Mouse (Mus musculus) macrophage (primary cell): ENCODE results near the gene Tmem117. TPM values are rescaled to one million over a fixed set of nuclear protein-coding genes. Genes with fewer than 3 reads are reported as not detected.

Experiments
- H3K27ac ChIP-seq: fragments of 350-480 bp; formaldehyde crosslinking; 2 replicates; pipeline ENCODE4 v1.9.0; 2021
- H3K36me3 ChIP-seq: fragments of 350-480 bp; formaldehyde crosslinking; 2 replicates; pipeline ENCODE4 v1.9.0; 2021; ENCODE audit errors: inconsistent target
- H3K4me3 ChIP-seq: fragments of 350-480 bp; formaldehyde crosslinking; 2 replicates; pipeline ENCODE4 v1.9.0; 2021; ENCODE audit errors: inconsistent target
- H3K79me2 ChIP-seq: fragments of 350-480 bp; formaldehyde crosslinking; 2 replicates; pipeline ENCODE4 v1.9.0; 2021; ENCODE audit errors: inconsistent target
- WGBS: methylation state at CpG from one replicate; pipeline ENCODE4 v1.1.7; 2026; ENCODE audit warnings: inconsistent platforms; ENCODE audit not compliant: missing documents; 5-methylcytosine and 5-hydroxymethylcytosine counted together
- polyA plus RNA-seq: library from polyadenylated mRNA; stranded (reverse); fragments of 250-400 nt; gene quantifications from 3 replicates; pipeline ENCODE4 v1.2.4, GENCODE M21; 2018; ENCODE audit warnings: inconsistent platforms
- total RNA-seq, 78 experiments: library from RNA; depleted of rRNA; stranded (reverse); fragments of 250-400 nt; gene quantifications; 1 replicate in 9 of 78; 2 replicates in 24 of 78; 3 replicates in 43 of 78; 4 replicates in 2 of 78; pipeline ENCODE4 v1.2.4; 2018; ENCODE audit warnings: inconsistent platforms in 56 of 78

Tmem117 gene
- total RNA-seq (2018; cell fraction: chromatin; rRNA removed) = under 1 TPM in 11 of 26 experiments, not detected in 15; 0.25 to 0.70 (median 0.40) TPM
- total RNA-seq (2018; cell fraction: cytosol; rRNA removed) = under 1 TPM in 10 of 26 experiments, not detected in 16; 0.03 to 0.11 (median 0.07) TPM
- under 1 TPM in 10 of 26 experiments, not detected in 16; 0.17 to 0.31 (median 0.25) TPM for total RNA-seq (2018; cell fraction: nucleus; rRNA removed)
- 0.11 TPM in 1 of 3 replicates, not detected in the others for polyA plus RNA-seq

DNA sequence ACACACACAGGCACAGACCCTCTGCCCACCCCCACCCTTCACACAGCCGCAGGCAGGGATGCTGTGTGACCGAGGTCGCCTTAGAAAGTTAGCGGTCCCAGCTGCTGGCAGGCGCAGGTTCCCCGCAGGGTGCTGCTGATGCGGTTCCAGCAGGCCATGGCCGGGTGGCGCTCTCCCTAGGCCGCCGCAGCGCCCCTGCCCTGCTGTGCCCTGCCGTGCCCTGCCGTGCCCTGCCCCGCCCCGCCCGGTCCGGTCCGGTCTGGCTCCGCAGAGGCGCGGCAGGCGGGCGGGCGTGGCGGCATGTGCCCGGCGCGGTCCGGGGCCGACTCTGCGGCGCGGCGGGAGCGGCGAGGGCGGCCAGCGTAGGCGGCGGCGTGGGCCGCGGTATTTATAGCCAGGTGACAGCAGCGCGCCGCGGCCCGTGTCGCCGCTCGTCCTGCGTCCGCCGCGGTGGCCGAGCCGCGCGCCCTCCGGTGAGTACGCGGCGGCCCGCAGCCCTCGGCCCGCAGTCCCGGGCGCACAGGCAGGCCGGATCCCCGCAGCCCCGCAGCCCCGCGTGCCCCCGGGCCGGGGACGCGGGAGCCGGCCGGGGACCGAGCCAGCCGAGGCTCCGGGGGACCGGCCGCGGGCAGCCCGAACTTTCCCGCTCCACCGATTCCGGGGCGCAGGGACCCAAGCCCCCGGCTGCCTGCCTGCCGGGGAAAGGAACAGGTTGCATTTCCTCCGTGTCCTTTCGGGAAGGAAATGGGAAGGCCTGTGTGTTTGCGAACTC is at the start of gene Tmem117:
TSS of gene Tmem117 (plus strand) at position 403 of the 772 bp plus-strand sequence.
- WGBS = 1% methylated on average over 92 of the region's 96 CpGs
- Histone ChIP-seq H3K27ac (no peak within 1 kb of the TSS), H3K4me3 (no peak within 1 kb of the TSS), H3K79me2 (no peaks in the 10 kb centered on the region), H3K36me3 (no peaks in the 10 kb centered on the region)

DNA sequence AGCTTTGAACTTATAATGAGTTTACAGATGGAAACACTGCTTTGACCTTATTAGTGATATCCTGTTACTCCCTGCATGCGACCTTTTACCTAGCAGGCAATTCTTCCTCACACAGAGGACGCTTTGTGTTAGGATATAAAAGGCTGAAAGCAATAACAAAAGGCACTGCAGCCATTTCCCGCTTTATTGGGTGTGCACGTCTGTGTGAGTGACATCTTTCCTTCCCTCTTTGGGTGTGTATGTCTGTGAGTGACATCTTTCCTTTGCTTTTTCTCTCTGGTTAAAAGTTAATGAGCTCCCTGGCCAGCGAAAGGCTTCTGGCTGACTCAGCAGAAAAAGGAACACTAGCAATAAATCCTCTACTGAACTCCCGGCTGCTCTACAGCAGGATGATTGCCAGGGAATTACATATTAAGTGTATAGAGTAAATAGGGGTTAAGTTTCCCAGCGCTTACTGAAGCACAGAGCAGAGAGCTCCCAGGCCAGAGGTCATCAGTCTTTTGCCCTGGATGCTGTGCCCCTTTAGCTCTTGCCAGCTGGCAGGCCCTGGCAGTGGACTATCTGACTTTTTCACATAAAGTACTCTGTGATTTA is 46.9 kb upstream of the Tmem117 start:
- Histone ChIP-seq H3K79me2 (peaks cover 33% of the 10 kb centered on the region), H3K27ac (no peak overlapping the region), H3K36me3 (peaks cover 77% of the 10 kb centered on the region), H3K4me3 (no peak overlapping the region)
- 88% methylated on average over 7 of the region's 7 CpGs for WGBS

DNA sequence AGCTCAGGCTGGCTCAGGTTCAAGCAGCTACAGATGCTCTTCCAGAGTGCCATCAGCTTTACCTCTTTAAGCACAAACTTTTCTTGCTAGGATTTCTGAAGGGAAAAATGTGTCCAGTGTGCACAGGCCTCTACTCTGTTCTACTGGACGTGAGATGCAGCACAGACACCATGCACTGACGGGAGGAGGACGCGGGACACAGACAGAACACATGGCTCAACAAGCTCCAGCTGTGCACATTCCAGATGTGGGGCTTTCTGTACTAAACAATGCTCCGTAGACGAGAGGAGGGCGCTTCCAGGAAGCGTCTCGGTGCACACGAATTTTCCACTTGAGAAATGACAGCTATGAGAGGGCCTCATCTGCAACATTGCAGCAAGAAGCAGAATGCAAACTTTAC is 45.9 kb upstream of the Tmem117 start:
- 97% methylated on average over 10 of the region's 10 CpGs for WGBS
- no peak overlapping the region for H3K27ac ChIP-seq
- peaks cover 43% of the 10 kb centered on the region for H3K79me2 ChIP-seq
- peaks cover 75% of the 10 kb centered on the region for H3K36me3 ChIP-seq
- no peak overlapping the region for H3K4me3 ChIP-seq

DNA sequence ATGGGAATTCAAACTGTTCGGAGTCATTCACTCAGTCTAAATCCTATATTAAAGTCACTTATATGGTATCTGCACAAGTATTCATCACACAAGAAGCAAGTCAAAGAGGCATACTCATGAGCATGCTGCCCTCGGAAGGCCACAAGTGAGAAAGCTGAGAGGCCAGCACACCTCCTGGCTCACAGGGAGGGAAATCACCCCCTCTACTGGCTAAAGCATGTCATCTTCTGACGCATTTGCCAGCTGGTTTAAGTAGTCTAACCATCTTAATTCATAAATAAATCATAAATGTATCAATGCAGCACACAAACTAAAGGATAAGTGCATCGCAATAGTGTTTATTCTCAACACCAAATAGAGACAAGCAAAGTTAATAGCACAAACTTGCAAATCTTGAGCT is 44.3 kb upstream of the Tmem117 start:
- H3K36me3 ChIP-seq = peaks cover 65% of the 10 kb centered on the region
- H3K79me2 ChIP-seq = peaks cover 56% of the 10 kb centered on the region
- 93% methylated on average over 4 of the region's 4 CpGs for WGBS
- H3K27ac ChIP-seq = no peak overlapping the region
- no peak overlapping the region for H3K4me3 ChIP-seq

DNA sequence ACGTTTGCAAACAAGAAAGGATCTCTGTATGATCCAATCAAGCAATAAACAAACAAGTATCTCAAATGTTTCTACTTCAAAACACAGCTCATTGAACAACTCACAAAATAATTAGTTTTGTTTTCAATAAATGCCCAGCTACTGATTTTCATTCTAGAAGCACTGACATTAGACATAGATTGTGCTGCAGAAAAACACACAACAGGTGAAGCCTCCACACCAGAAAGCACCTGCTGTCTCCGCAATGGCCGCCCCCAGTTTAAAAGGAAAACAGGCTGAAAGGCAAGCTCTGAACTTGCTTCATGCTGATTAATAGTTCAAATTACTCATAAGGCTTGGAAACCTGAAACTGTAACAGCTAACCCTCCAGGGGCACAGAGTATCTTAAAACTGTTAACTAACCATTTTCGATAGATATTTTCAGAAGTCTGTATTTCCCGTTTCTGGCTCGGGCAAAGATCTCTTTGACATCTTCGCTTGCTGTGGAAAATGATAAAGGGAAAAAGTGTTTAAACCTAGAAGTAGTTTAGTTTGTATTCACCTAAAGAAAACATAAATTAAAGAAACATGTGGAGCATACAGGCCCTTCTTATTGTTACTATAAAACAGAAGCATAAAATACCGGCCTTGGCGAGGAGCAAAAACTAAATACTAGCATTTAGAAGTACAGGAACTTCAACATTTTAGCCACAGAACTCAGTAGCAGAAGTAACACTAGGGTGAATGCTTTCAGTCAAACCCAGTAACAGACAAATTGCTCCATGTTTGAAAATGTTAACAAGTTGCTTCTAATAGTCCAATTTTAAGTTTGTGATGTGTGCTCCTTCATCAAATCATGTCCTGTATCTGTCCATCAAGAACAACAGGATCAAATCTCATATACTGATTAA is 41.0 kb upstream of the Tmem117 start:
- H3K4me3 ChIP-seq = peak overlapping the region; percentile 93

DNA sequence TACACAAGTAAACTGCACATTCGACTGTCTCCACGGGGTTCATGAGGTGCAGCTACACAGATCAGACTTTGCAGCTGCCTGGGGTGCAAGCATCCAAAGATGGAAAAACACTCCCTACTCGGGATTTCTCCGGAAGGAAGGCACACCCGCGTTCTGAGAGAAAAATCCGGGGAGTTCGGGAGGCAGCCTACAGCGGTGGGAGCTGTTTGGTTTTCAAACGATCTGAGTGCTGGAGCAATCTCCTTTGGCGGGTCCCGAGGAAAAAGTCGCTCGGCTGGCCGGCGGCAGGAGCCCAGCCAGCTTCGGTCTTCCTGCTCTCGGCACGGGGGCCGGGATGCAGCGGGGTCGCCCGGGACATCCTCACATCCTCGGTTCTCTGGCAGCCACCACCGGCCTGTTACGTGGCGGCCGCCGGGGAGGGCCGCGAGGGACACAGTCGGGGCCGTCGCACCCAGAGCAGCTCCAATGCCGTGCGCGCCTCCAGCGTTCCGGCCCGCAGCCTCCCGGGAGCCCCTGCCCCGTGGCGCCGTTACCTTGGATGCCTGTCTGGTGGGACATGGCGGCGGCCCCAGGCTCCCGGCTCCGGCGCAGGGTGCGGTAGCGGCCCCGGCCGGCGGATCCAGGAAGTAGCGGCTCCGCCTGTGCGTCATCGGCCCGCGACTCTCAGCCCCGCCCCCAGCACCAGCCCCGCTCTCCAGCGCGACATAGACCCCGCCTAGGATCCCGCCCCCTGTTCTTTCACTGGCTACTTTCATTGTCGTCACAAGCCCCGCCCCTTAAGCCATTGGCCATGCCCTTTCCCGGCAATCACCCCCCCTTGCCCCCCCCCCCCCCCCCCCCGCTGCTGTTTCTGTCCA is 39.6 kb upstream of the Tmem117 start, which contains the start of gene Twf1:
TSS of gene Twf1 (minus strand) at position 671 of the 857 bp plus-strand sequence.
- Histone ChIP-seq H3K4me3 (peak within 1 kb of the TSS; percentile 93), H3K79me2 (peaks cover 50% of the 10 kb centered on the region), H3K36me3 (peaks cover 19% of the 10 kb centered on the region), H3K27ac (peak within 1 kb of the TSS; percentile 89)
- WGBS = under 1% methylated on average over 61 of the region's 70 CpGs

More for the DNA sequence above, 41.0 kb upstream of the Tmem117 start:
- peaks cover 33% of the 10 kb centered on the region for H3K36me3 ChIP-seq
- H3K27ac ChIP-seq = peak overlapping the region; percentile 66
- peaks cover 56% of the 10 kb centered on the region for H3K79me2 ChIP-seq
- 82% methylated on average over 9 of the region's 9 CpGs for WGBS

DNA sequence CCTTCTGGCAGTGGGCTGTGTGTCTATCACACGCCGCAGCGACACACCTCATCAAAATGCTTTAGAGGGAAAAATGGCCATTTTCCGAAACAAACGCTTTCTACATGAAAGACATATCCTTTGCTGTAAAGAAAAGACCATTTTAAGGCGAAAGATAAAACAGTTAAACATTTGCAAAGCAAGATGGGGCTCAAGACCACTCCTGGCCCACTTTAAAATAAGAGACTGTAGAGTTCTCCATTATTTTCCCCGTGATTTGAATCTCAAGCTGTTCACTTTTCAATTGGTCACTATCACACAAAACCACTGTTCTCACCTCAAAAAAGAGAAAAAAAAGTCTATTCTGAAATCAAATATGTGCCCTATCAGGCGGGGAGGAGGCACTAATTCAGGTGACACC is 38.9 kb upstream of the Tmem117 start:
- H3K27ac ChIP-seq = peak overlapping the region; percentile 89
- H3K36me3 ChIP-seq = peaks cover 13% of the 10 kb centered on the region
- 21% methylated on average over 8 of the region's 8 CpGs for WGBS
- no peak overlapping the region for H3K4me3 ChIP-seq
- H3K79me2 ChIP-seq = peaks cover 44% of the 10 kb centered on the region

DNA sequence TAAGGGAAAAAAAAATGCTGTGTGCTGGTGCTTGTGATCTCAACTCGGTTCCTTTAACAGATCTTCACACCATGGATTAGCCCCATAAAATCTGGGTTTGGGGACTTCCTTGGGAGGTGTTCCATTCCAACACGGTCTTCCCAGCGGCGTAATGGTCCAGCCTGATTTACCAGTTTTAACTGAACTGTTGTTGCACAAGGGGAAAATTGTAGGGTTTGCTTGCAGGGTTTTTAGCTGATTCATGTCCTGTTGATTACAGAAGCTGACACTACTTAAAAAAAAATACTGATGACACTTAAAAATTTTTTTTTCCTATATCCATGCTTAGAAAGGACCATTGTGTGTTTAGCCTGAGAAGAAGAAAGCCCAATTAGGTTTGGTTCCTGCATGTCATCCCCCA is 37.7 kb upstream of the Tmem117 start:
- Histone ChIP-seq H3K4me3 (no peak overlapping the region), H3K27ac (peak overlapping the region; percentile 89), H3K36me3 (no peaks in the 10 kb centered on the region), H3K79me2 (peaks cover 31% of the 10 kb centered on the region)
- 17% methylated on average over 4 of the region's 4 CpGs for WGBS

DNA sequence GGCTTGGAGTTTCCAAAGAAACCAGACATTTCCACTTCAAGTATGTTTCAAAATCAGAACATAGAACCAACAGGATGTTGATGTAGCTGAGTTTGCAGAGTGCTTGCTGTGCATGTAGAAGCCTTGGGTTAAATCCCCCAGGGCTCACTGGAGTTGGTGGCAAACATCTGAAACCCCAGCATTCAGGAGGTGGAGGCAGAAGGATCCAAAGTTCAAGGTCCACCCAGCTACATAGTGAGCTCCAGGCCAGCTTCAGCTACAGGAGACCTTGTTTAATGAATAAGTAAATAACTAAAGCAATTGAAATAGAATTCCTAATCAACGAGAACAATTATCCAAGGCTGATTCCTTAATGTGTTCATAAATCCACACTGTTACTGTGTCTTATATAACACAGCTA is 35.4 kb upstream of the Tmem117 start:
- Histone ChIP-seq H3K27ac (no peak overlapping the region), H3K4me3 (no peak overlapping the region), H3K79me2 (peaks cover 9% of the 10 kb centered on the region), H3K36me3 (no peaks in the 10 kb centered on the region)
- WGBS = 100% methylated on average over 1 of the region's 1 CpGs

DNA sequence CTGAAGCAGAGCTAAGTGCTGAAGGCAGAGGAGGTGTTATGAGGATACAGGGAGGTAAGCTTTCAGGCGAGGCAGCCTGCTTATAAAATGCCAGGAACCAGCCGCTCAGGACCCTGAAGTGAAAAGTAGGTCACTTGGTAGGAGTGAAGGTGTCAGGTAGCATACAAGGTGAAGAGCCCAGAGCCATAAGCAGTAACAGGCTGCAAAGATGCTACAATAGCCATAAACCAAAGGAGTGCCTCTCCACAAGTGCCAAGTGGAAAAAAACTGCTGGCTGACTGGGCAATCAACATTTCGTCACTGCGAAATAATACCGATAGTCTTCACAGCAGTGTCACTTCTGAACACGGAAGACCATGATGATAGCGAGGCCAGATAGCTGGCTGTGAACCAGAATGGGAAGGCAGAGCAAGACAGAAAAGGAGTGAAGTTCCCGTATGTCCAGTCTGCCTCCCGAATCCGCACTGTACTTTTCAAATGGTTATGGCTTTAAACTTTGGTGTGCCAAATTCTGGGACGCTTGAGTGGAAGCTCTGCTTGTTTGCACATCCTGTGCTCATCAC is 28.8 kb upstream of the Tmem117 start:
- H3K36me3 ChIP-seq = no peaks in the 10 kb centered on the region
- WGBS = 92% methylated on average over 11 of the region's 11 CpGs
- H3K4me3 ChIP-seq = no peak overlapping the region

DNA sequence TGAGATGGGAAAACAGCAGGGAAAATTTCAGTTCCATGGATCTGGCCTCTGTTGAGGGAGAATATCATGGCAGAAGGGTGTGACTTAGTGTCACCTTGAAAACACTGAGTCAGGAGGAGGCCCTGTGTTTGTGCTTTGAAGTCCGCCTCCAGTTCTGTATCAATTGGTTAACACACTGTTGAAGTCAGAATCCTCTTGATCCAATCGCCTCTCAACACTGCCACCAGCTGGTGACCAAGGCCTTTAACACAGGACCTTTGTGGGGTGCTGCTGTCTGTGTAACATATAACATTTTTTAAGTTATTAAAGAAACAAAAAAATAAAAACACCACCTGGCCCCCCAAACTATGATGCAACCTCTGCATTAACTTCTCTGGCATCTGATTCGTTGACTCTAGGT is 27.7 kb upstream of the Tmem117 start:
- no peaks in the 10 kb centered on the region for H3K36me3 ChIP-seq
- no peaks in the 10 kb centered on the region for H3K79me2 ChIP-seq
- no peak overlapping the region for H3K4me3 ChIP-seq
- no peak overlapping the region for H3K27ac ChIP-seq
- 29% methylated on average over 3 of the region's 3 CpGs for WGBS

More for the DNA sequence above, 28.8 kb upstream of the Tmem117 start:
- H3K27ac ChIP-seq = no peak overlapping the region
- H3K79me2 ChIP-seq = no peaks in the 10 kb centered on the region

DNA sequence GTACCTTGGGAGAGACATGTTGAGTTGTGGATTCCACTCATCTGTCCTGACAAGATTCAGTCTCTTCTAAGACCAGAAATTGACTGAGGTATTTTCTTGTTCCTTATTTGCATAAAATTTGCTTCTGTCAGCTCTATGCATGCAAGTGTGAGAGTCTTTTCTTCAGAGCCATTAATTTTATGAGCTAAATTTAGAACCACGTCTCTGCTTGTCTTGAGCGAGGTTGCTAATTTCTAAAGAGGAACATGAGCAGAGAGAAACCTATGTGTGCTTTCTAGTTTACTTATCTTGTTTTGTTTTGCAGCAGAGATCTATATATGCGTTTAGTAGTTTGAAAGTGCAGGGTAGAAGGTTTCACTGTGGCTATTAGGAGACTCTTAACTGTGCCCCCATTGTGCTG is 26.6 kb upstream of the Tmem117 start:
- 35% methylated on average over 3 of the region's 3 CpGs for WGBS
- no peaks in the 10 kb centered on the region for H3K36me3 ChIP-seq
- no peak overlapping the region for H3K27ac ChIP-seq

DNA sequence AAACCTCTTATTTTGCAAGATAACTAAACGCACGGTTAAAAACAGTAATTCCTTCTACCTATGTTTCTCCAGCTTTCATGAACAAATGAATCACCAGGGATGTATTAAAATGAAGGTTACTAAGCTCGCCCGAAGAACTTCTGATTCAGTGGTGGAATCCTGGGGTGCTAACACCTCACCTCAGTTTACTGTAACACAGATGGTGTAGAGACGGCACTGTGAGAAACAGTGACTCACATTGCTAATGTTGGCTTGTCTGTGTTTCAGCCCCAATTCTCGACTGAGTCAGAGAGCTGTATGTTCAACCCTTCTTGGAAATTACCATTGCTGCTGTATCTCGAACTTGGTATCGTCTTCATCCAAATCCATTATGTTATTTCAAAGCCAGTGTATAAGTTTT is 21.3 kb upstream of the Tmem117 start:
- Histone ChIP-seq H3K79me2 (no peaks in the 10 kb centered on the region), H3K4me3 (no peak overlapping the region), H3K27ac (no peak overlapping the region), H3K36me3 (no peaks in the 10 kb centered on the region)
- WGBS = 95% methylated on average over 8 of the region's 8 CpGs

More for the DNA sequence above, 26.6 kb upstream of the Tmem117 start:
- Histone ChIP-seq H3K4me3 (no peak overlapping the region), H3K79me2 (no peaks in the 10 kb centered on the region)
